Mouse (Mus musculus) CH12.LX (cell line): ENCODE results near the gene Vwa3b.

Source experiments
- POLR2A ChIP-seq: IDR thresholded peaks from 2 replicates; pipeline ENCODE4 v1.6.1; 2011; ENCODE audit warnings: low read depth, mild to moderate bottlenecking, improper control_type of control experiment, low read length
- ZMIZ1 ChIP-seq: IDR thresholded peaks from 2 replicates; pipeline ENCODE4 v1.6.1; 2012; ENCODE audit warnings: low read depth, mild to moderate bottlenecking, inconsistent platforms, low read length, improper control_type of control experiment

- no peak for TF ChIP-seq POLR2A
- no peak for TF ChIP-seq ZMIZ1
Measured at GRCm38 (mm10) chr1:37077955-37078549, 51.7 kb downstream of the Vwa3b start.
